Mouse (Mus musculus) small intestine, adult 2 months (tissue): ENCODE results near the gene Snd1.

Source experiments
- CTCF ChIP-seq: fragments of 200-500 bp; IDR thresholded peaks from 2 replicates; pipeline ENCODE4 v1.5.1; 2012; ENCODE audit warnings: low read depth, mild to moderate bottlenecking, control low read depth, inconsistent platforms, low read length, moderate library complexity, mixed read lengths; ENCODE audit not compliant: insufficient replicate concordance, insufficient read length; ENCODE audit errors: extremely low read depth
- POLR2A ChIP-seq: fragments of 200-500 bp; IDR thresholded peaks from 2 replicates; pipeline ENCODE4 v1.6.1; 2012; ENCODE audit warnings: low read depth, mild to moderate bottlenecking, control low read depth, inconsistent platforms, low read length, moderate library complexity

GRCm38 (mm10) chr6:28830306-28830705, 355.4 kb downstream of the Snd1 start:
- no peak for TF ChIP-seq CTCF
- TF ChIP-seq POLR2A: no peak
